Mouse (Mus musculus): ENCODE measurements around the gene Des.

The Des gene

GRCm38 (mm10) chr1:75360112-75361031 is at the start of gene Des:
TSS of gene Des (plus strand) at chr1:75360329.
- in situ Hi-C loops (cut with MboI, MseI), result loop anchor here (10.0 kb wide), 1 partner anchor 1616 kb away; no protein-coding TSS in a partner anchor

DNA sequence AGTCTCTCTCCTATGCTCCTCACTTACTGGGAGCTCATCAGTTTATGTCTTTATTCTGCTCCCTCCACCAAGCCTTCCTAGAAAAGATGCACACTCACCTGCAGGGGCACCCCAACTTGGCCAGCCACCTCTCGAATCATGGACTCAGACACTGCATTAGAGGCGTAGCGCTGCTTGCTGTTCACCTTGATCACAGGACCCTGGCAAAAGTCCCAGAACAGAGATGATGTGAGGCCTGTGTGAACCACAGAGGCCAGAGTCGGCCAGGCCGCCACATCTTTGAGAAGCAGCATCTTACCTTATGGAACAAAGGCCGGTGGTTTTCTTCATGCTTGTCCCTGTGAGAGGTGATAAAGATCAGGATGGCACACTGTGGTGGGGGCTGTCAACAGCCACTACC is 48.4 kb upstream of the Des start:
- in situ Hi-C loops (cut with MboI, MseI), result loop anchor here (10.0 kb wide), 1 partner anchor 117 kb away; the partner anchor contains the start of genes Ankzf1 and Atg9a

DNA sequence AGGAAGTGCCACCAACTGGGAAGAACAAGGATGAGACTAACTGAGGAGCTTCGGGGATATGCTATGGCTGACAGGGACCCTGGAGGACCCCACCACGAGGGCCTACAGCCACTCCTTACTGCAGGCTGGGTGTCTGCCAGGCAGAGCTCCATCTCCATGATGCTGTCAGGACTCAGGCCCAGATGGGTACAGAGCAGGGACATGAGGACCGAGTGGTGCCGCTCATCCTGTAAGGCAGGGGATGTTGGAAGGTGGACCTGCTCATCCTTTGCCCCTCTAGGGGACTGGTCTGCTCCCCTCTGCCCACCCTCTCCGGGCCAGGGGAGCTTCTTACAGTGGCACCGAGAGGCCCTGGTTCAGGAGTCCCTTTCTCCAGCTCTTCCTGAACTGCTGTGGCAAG is 45.1 kb upstream of the Des start:
- in situ Hi-C loops (cut with MboI, MseI), result loop anchor here (5.0 to 10.0 kb wide), 3 partner anchors 63 to 1033 kb away; partner anchors contain the start of genes Aamp, Ankzf1, Atg9a and Pnkd

GRCm38 (mm10) chr1:75315456-75316365 is 44.4 kb upstream of the Des start:
- in situ Hi-C loops (cut with MboI, MseI), result loop anchor here (5.0 to 10.0 kb wide), 3 partner anchors 63 to 1033 kb away; partner anchors contain the start of genes Aamp, Ankzf1, Atg9a and Pnkd

GRCm38 (mm10) chr1:75316861-75317240 is 43.3 kb upstream of the Des start:
- in situ Hi-C loops (cut with MboI, MseI), result loop anchor here (5.0 to 10.0 kb wide), 3 partner anchors 65 to 1035 kb away; partner anchors contain the start of genes Aamp, Ankzf1, Atg9a and Pnkd

DNA sequence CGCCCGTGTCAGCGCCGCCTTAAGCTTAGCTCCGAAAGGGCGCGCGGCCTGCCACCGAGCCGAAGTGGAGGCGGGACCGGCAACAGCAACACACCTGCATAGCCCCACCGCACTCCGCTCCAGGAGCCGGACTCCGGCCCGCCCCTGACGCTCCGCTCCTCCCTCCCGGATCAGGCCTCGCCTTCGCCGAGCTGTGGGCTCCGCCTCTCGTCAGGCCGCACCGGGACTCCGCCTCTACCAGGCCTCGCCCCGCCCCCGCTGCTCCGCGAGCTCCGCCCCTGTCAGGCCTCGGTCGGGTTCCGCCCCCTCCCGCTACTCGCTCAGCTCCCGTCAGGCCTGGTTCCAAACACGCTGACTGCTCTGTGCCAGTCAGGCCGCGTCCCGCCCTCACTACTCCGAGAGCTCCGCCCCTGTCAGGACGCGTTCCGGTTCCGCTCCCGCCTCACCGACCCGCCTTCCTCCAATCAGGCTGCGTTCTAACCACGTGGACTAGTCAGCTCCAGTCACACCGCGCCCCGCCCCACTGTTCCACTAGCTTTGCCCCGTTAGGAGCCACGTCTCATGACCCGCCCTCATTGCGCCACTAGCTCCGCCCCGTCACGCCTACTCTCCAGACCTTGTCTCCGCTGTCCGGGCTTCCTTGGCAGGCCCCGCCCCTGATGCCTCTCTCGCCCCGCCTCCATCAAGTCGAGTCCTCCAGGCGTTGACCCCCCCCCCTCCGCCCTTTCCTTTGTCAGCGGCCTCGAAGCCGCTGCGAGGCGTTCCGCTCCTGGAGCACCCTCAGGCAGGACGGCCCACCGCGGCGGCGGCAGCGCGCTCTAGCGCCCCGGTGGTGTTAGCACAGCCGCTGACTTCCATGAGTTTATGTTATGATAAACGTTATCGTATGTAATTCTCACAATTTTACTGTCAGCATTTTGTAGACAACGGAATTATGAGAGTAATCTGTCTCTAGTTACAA is 42.6 kb upstream of the Des start, which contains the start of gene Dnpep:
Gene Dnpep, minus strand, starts transcription at position 750 of the 961 bp plus-strand sequence.
- in situ Hi-C loops (cut with MboI, MseI), result loop anchor here (5.0 to 10.0 kb wide), 3 partner anchors 65 to 1035 kb away; partner anchors contain the start of genes Aamp, Ankzf1, Atg9a and Pnkd

DNA sequence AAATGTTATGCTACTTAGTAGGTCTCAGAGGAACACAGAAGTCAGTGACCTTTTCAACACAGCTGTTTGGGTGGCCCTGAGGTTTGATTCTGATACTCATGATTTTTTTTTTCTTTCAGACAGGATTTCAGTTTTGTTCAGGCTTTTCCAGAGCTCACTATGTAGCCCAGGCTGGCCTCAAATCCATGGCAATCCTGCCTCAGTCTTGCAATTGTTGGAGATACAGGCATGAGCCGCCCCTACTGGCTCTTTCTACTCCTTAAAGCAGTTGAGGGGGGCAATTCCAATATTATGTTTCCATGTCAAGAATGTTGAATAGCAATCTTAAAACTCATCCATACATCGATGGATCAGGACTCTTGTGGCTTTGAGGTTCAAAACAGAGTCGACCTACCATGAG is 41.8 kb upstream of the Des start:
- in situ Hi-C loops (cut with MboI, MseI), result loop anchor here (5.0 to 10.0 kb wide), 3 partner anchors 66 to 1036 kb away; partner anchors contain the start of genes Aamp, Ankzf1, Atg9a and Pnkd

- in situ Hi-C loops (cut with MboI, MseI), result loop anchor here (5.0 to 10.0 kb wide), 3 partner anchors 66 to 1036 kb away; partner anchors contain the start of genes Aamp, Ankzf1, Atg9a and Pnkd
These were observed 41.4 kb upstream of the Des start for GRCm38 (mm10) chr1:75318736-75319135.

DNA sequence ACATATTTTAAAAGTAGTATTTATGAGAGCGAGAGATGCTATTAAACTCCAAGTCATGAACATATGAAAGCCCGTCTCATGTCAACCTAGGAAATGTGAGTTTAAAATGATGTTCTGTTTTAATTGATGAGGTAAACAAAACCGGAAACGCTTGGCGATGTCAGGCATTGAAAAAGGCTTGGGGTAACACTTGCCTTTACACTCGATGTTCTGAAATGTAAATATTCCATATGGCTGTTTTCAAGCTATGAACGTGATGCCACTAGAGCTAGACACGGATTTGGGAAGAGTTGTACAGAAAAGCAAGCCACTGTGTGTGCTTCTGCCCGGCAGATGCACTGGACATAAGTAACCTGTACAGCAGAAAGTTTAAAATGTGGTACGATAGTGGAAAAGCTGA is 41.0 kb upstream of the Des start:
- in situ Hi-C loops (cut with MboI, MseI), result loop anchor here (5.0 to 10.0 kb wide), 3 partner anchors 67 to 1037 kb away; partner anchors contain the start of genes Aamp, Ankzf1, Atg9a and Pnkd

DNA sequence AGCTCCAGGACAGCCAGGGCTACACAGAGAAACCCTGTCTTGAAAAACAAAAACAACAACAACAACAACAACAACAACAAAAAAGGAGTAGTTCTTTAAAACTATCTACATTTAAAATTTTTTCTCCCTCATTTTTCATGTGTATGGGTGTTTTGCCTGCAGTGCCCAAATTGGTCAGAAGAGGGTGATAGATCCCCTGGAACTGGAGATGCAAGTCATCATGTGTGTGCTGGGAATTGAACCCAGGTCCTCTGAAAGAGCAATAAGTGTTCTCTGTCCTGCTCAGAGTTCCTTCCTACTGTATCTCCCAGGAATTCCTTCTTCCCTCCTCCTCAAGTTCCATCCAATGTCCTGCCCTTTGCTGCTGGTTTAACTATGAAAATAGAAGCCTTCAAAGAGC is 32.7 kb upstream of the Des start:
- in situ Hi-C loops (cut with MboI, MseI), result no loop called here

DNA sequence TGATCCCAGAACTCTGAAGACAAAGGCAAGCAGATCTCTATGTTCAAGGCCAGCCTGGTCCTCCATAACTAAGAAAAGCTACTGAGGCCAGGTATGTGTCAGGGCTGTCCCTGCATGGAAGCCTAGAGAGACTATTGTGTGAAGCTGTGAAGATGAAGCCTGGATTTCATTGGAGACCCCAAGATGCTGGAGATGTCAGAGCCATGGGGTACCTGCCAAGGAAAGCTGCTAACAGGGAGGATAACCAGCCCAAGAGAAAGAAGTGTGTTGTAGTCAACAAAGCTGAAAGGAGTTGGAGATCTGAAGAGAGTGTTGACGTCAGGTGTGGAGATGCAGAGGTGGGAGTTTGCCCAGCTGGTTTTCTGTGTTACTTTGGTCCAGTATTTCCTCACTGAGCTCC is 28.9 kb upstream of the Des start:
- in situ Hi-C loops (cut with MboI, MseI), result no loop called here

GRCm38 (mm10) chr1:75336461-75336860 is 23.7 kb upstream of the Des start:
- in situ Hi-C loops (cut with MboI, MseI), result no loop called here

DNA sequence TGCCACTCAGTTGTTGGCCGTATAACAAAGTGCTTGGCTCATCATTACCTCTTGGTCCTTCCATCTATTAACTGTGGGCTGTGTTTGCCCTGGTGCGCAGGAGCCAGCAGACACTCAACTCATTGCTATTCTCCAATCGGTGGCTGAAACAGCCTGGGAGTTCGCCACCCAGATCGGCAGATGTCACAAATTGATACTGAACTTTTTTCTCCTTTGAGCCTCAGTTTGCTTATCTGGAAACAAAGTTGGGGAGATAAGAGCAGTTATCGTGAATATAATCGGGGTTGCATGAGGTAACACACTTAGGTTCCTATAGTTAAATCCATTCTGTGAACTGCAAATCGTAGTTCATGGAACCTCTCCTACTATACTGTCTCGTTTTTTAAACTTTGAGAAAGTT is 23.0 kb upstream of the Des start:
- in situ Hi-C loops (cut with MboI, MseI), result no loop called here

DNA sequence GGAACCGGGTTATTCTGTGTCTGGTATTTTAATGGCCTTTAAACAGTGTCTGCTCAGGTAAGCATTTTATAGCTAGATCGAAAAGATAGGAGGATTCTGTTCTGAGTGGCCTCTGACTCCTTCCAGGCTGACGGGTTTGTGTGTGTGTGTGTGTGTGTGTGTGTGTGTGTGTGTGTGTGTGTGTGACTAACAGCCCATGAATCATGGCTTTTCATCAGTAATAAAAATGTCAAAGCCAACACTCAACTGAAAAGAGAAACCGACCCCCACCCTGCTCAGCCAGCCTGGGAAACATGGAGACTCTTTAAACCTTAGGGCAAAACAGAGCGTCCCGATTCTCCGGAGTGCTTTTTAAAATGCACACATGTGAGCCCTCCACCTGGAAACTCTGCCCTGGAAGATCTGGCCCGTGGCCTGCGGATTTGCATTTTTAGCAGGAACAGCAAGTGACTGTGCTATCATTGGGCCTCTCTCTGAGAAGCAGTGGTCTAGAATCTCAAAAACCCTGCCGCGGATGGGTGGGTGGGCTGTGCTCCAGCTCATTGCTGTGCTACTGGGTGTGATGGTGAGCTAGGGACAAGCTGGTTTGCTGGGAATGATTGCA is 21.9 kb upstream of the Des start:
- in situ Hi-C loops (cut with MboI, MseI), result no loop called here

GRCm38 (mm10) chr1:75339337-75339736 is 20.8 kb upstream of the Des start:
- in situ Hi-C loops (cut with MboI, MseI), result no loop called here

DNA sequence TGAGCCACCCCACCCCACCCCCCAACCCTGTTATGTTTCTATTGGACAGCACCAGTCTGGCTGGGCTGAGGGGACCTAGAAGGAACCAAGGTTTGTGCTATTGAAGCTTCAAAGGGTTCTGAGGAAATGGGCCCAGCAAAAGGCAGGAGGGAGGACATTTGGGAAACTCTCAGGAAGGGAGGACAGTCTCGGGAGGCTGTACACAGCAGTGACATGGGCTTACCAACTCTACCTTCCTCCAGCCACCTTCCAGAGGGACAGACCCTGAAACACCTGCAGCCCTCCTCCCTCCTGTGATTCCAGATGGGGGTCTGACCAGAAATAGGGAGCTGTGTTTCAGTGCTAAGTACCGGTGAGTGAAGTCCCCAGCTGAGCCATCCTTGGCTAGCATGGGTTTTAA is 19.6 kb upstream of the Des start:
- in situ Hi-C loops (cut with MboI, MseI), result no loop called here

DNA sequence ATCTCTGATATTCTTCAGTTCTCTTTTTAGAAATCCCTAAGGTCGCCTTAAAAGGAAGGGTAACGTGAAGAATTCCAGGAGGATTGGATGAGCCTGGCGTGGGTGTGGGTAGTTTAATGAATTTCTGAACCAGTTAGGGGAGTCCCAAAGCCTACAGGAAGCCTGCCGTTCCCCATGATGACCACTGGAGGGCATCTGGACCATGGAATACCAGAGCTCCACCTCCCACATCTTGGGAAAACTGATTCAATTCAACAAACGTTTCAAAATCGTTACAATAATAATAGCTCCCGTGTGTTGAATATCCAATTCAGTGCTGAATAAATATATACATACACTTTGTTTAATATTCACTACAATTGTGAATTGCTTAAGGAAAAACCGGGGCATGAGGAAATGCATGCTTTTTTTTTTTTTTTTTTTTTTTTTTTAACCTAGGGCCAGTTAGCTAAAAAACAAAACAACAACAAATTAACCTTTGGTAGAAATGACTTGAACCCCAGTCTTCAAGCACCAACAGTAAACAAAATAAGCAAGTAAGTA is 17.2 kb upstream of the Des start:
- in situ Hi-C loops (cut with MboI, MseI), result no loop called here

DNA sequence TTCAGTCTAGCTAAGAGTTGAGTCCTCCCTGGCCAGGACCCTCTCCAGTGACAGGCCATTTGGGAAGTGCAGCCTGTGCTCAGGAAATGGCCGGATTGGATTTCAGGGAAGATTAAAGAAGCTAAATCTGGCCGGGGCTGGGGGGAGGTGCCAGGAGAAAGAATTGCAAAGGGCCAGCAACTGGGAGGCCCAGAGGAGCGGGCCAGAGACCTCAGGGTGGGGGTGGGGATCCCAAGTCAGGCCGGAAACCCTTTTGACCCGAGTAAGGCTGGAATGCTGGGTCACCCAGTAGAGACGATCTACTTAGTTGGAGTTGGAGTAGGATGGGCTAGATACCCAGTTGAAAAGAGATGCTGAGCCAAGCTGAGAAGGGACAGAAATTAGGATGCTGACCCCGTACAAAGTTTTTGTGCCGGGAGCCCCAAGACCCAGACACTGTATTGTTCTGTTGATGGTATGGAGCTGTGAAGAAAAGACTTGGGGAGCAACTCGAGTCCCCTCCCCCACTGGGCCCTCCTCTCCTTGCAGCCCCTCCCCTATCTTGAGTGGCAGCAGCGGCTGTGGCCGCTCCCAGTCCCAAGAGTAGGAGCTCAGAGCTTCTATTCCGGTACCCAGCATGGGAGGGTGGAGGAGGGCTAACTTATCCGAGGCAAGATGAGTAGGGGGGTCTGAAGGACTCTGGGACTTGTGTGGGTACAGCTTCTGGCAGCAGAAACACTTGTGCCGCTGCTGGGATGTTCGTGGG is 15.7 kb upstream of the Des start:
- in situ Hi-C loops (cut with MboI, MseI), result no loop called here
